Mouse (Mus musculus): ENCODE results near the gene Tas2r104.

Tas2r104 gene

GRCm38 (mm10) chr6:131685644-131686043 lies at the start of gene Tas2r104:
Gene Tas2r104 (minus strand): TSS chr6:131685744.
- DNase-seq (ENCODE audit: low spot score in 2 of 2): no peak

- DNase-seq (ENCODE audit: low spot score in 2 of 2): no peak
Measured at GRCm38 (mm10) chr6:131712803-131713202, 27.3 kb upstream of the Tas2r104 start.

- DNase-seq (ENCODE audit: low spot score in 2 of 2): no peak
Measured at GRCm38 (mm10) chr6:131689963-131690362, 4.4 kb upstream of the Tas2r104 start, which contains the start of gene Tas2r114. Gene Tas2r114 (minus strand): TSS chr6:131690063.

- no peak for DNase-seq (ENCODE audit: low spot score in 2 of 2)
Measured at GRCm38 (mm10) chr6:131687395-131687794, 1.9 kb upstream of the Tas2r104 start, which contains the start of gene Tas2r105. Gene Tas2r105 (minus strand): TSS chr6:131687495.

- DNase-seq (ENCODE audit: low spot score in 2 of 2): no peak
Measured at GRCm38 (mm10) chr6:131678786-131679185, 6.8 kb downstream of the Tas2r104 start, which contains the start of gene Tas2r106. Gene Tas2r106 (minus strand): TSS chr6:131678886.

GRCm38 (mm10) chr6:131660049-131660448 lies 25.5 kb downstream of the Tas2r104 start, which contains the start of gene Tas2r107:
Gene Tas2r107 (minus strand): TSS chr6:131660149.
- no peak for DNase-seq (ENCODE audit: low spot score in 2 of 2)

Measured in thymus, postnatal 10 days (tissue).